Mouse (Mus musculus): ENCODE results near the gene Ube2z. TPM values are rescaled to one million over a fixed set of nuclear protein-coding genes. Genes with fewer than 3 reads are reported as not detected.
A peak's percentile ranks its signal among the peaks of the same experiment; 100 is the strongest.

The Ube2z gene
- polyA plus RNA-seq, 1 experiment from 2014 or later: 33.0 TPM

DNA sequence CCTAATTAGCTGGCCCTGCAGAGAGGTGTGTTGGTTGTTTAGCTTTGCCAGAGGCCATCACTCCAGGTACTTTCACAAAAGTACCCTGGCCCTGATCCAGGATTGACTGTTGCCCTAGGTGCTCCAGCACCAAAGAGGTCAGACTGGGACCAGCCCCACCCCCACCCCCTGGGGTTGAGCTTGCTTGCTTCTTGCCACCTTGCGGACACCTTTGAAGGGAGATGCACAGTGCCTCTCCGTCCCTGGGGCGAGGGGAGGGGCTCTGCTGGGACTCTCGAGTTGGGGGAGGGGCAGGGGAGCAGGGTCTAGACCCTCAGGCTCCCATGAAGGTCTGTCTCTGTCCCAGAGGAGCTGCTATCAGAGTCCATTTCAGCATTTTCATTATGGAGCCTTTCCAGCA is 15.2 kb downstream of the Ube2z start:
- Histone ChIP-seq H3K27me3 (no peaks in the 10 kb centered on the region), H3K36me3 (peaks cover 95% of the 10 kb centered on the region), H3K9me3 (no peaks in the 10 kb centered on the region), H3K27ac (replicated peaks) (no peak overlapping the region), H3K4me2 (no peak overlapping the region), H3K4me1 (replicated peaks) (no peaks in the 10 kb centered on the region), H3K9ac (no peak overlapping the region), H3K4me3 (no peak overlapping the region)
- ATAC-seq (ENCODE audit: low read depth): no peak
- 76% methylated on average over 4 of the region's 4 CpGs for WGBS

DNA sequence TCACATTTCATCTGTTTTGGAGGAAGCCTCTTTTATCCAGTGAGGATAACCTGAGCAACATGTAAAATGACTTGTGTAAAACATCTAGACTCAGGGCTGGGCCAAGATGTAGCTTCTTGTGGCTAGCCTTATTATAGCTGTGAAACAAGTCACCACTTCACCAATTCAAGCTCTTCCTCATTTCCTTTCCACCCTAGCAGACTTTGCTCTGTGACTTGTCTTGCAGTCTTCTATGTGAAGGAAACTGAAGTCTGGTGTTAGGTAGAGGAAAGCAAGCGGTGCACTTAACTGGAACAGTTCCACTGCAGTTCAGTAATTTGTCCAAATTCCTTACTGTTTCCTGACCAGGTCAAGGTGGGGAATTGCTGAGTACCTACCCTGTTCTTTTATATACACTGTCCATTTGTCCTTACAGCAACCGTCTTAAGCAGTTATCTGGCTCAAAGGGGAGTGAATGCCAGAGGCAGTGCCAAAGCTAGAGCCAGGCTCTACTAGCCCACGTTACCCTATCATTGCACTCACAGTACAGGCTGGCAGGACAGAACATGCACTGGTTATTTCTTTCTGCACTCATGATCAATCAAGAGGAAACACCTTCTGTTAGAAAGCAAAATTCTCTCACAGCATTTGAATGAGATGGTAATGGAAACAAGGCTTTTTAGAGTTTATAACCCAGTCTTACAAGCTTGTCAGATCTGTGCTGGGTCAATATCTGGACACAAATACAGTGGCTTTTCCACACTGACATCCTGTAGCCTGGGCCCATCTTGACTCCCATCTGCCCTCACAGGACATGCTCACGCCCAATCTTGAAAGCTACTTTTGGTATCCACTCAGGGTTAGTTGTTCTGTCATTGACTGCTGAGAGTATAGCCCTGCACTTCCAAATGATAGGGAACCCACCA is 17.5 kb downstream of the Ube2z start:
- Histone ChIP-seq H3K9ac (no peak overlapping the region), H3K27ac (replicated peaks) (no peak overlapping the region), H3K9me3 (no peaks in the 10 kb centered on the region), H3K4me2 (no peak overlapping the region), H3K4me1 (replicated peaks) (no peaks in the 10 kb centered on the region), H3K4me3 (no peak overlapping the region), H3K36me3 (peaks cover 94% of the 10 kb centered on the region), H3K27me3 (no peaks in the 10 kb centered on the region)
- 88% methylated on average over 4 of the region's 4 CpGs for WGBS
- no peak for ATAC-seq (ENCODE audit: low read depth)

DNA sequence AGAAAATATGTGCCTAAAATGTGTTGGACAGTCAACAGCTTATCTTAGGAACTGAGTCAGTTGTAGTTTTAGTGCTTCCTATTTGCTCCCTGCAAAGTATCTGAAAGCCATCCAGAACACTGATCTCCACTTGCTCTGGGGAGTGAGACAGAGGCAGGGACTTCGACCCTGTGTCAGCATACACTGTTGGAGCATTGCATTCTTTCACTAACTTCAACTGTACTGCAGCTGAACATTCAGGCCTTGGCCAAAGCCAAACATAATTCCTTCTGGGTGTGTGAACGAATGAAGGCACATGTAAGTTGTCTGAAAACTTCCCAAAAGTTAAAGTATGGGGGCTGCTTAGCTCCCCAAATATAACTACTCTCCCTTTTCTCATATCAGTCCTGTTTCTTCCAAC is 18.4 kb downstream of the Ube2z start:
- Histone ChIP-seq H3K36me3 (peaks cover 94% of the 10 kb centered on the region), H3K4me3 (no peak overlapping the region), H3K27me3 (no peaks in the 10 kb centered on the region), H3K4me1 (replicated peaks) (no peaks in the 10 kb centered on the region), H3K27ac (replicated peaks) (no peak overlapping the region), H3K4me2 (no peak overlapping the region), H3K9me3 (no peaks in the 10 kb centered on the region), H3K9ac (no peak overlapping the region)
- no peak for ATAC-seq (ENCODE audit: low read depth)
- WGBS: 83% methylated on average over 2 of the region's 2 CpGs

DNA sequence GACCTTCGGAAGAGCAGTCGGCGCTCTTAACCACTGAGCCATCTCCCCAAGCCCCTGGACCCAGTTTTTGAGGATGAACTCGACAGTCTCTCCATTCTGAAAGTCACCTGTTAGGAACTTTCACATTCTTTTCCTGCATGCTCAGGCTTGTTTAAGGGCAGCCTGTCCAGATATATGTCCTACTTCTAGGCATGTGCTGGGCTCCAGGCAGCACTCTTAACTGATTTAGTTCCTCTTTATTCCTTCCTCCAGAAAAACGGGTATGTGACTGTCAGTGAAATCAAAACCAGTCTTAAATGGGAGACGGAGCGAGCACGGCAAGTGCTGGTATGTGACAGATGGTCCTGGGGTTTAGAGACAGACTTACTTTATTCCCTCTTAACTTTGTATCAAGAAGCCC is 19.2 kb downstream of the Ube2z start:
- H3K9ac ChIP-seq: no peak overlapping the region
- no peaks in the 10 kb centered on the region for H3K4me1 ChIP-seq (replicated peaks)
- H3K4me2 ChIP-seq: no peak overlapping the region
- H3K9me3 ChIP-seq: no peaks in the 10 kb centered on the region
- no peaks in the 10 kb centered on the region for H3K27me3 ChIP-seq
- H3K36me3 ChIP-seq: peaks cover 93% of the 10 kb centered on the region
- no peak for ATAC-seq (ENCODE audit: low read depth)
- no peak overlapping the region for H3K27ac ChIP-seq (replicated peaks)
- H3K4me3 ChIP-seq: no peak overlapping the region
- 85% methylated on average over 8 of the region's 8 CpGs for WGBS

DNA sequence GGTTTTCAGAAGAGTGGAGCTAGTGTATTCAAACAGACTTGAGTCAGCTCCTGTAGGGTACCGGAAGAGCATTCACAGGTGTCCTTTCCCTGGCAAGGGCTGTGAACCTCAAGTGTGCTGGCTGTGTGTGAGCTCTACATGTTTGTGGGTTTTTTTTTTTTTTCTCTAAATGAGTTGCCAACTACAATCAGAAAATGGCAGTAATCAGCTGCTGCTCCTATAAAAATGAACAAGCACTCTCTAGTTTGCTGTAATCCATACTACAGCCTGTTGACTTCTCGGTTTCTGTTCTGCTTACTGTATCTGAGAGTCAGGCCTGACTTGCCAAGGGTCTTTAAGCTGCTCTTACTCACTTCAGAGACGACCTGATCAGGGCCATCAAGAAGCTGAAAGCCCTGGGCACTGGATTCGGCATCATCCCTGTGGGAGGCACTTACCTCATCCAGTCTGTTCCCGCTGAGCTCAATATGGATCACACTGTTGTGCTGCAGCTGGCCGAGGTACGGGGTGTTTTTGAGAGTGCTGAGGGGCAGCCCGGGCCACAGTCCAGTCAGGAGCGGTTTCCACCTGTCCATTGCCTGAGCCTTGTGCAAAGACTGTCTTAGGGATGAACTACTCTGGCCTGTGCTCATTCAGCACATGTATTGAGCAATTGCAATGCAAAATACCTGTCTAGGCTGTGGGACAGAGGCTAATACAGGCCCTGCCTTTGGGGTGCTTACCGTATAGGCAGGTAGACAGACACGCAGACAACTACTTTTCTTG is 20.2 kb downstream of the Ube2z start:
- ATAC-seq (ENCODE audit: low read depth): no peak
- no peaks in the 10 kb centered on the region for H3K27me3 ChIP-seq
- no peaks in the 10 kb centered on the region for H3K4me1 ChIP-seq (replicated peaks)
- H3K4me2 ChIP-seq: no peak overlapping the region
- H3K9ac ChIP-seq: no peak overlapping the region
- peaks cover 89% of the 10 kb centered on the region for H3K36me3 ChIP-seq
- 88% methylated on average over 11 of the region's 11 CpGs for WGBS
- H3K4me3 ChIP-seq: no peak overlapping the region
- no peaks in the 10 kb centered on the region for H3K9me3 ChIP-seq
- H3K27ac ChIP-seq (replicated peaks): no peak overlapping the region

DNA sequence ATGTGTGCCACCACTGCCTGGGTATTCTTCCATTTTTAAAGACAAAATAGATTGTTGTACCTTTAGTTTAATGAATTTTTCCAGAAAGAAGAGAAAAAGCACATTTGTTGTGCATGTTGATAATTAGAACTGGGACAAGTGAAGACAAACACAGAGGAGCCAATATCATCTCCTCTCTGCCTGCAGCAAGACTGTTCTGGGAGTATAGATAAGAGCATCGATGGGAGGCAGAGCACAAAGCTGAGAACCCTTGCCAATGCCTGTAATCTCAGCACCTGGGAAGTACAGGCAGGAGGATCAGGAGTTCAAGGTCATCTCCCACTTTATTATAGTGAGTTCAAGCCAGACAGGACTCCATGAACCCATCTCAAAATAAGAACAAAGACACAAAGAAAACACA is 26.6 kb downstream of the Ube2z start:
- WGBS: 93% methylated on average over 1 of the region's 1 CpGs
- Histone ChIP-seq H3K9ac (no peak overlapping the region), H3K36me3 (peaks cover 54% of the 10 kb centered on the region), H3K9me3 (no peaks in the 10 kb centered on the region), H3K4me3 (no peak overlapping the region), H3K4me2 (no peak overlapping the region), H3K4me1 (replicated peaks) (peaks cover 24% of the 10 kb centered on the region), H3K27ac (replicated peaks) (no peak overlapping the region), H3K27me3 (no peaks in the 10 kb centered on the region)
- no peak for ATAC-seq (ENCODE audit: low read depth)

DNA sequence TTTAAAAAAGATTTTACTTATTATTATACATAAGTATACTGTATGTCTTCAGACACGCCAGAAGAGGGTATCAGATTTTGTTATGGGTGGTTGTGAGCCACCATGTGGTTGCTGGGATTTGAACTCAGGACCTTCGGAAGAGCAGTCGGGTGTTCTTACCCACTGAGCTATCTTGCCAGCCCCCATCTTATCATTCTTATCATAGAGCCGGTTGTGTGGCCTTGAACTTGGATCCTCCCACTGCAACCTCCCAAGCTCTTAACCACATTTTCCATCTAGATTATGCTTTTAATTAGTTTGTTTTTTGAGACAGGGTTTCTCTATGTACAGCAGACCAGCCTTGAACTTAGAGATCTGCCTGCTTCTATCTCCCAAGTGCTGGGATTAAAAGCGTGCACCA is 27.7 kb downstream of the Ube2z start:
- ATAC-seq (ENCODE audit: low read depth): no peak
- peaks cover 24% of the 10 kb centered on the region for H3K4me1 ChIP-seq (replicated peaks)
- no peak overlapping the region for H3K4me3 ChIP-seq
- no peaks in the 10 kb centered on the region for H3K9me3 ChIP-seq
- H3K27ac ChIP-seq (replicated peaks): no peak overlapping the region
- peaks cover 44% of the 10 kb centered on the region for H3K36me3 ChIP-seq
- no peak overlapping the region for H3K4me2 ChIP-seq
- 96% methylated on average over 5 of the region's 5 CpGs for WGBS
- no peak overlapping the region for H3K9ac ChIP-seq
- no peaks in the 10 kb centered on the region for H3K27me3 ChIP-seq

DNA sequence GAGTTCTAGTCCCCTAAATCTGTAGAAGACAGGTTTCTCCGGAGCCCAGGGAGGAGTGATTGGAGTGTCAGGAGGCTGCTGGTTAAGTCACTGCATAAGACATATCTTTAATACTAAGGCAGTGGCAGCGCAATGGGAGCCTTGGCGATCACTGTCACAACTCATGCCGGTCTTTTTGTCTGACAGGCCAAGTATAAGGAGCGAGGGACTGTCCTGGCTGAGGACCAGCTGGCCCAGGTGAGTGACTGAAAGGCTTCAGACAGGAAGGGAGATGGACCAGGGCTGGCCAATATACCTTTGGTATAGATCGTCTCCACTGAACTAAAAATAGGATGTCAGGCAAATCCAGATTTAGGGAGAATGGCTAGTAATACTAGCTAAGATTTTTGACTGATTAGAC is 30.1 kb downstream of the Ube2z start:
- Histone ChIP-seq H3K9ac (peak overlapping the region; percentile 88), H3K4me3 (peak overlapping the region; percentile 81), H3K4me2 (peak overlapping the region; percentile 97), H3K27me3 (peaks cover 3% of the 10 kb centered on the region; the same call in 1 of the 2 replicates), H3K9me3 (no peaks in the 10 kb centered on the region), H3K27ac (replicated peaks) (peak overlapping the region; percentile 69; the same call in 1 of the 2 replicates), H3K4me1 (replicated peaks) (peaks cover 24% of the 10 kb centered on the region), H3K36me3 (peaks cover 25% of the 10 kb centered on the region)
- peak; percentile 62; the same call in 1 of the 2 replicates for ATAC-seq (ENCODE audit: low read depth)
- 12% methylated on average over 6 of the region's 6 CpGs for WGBS

DNA sequence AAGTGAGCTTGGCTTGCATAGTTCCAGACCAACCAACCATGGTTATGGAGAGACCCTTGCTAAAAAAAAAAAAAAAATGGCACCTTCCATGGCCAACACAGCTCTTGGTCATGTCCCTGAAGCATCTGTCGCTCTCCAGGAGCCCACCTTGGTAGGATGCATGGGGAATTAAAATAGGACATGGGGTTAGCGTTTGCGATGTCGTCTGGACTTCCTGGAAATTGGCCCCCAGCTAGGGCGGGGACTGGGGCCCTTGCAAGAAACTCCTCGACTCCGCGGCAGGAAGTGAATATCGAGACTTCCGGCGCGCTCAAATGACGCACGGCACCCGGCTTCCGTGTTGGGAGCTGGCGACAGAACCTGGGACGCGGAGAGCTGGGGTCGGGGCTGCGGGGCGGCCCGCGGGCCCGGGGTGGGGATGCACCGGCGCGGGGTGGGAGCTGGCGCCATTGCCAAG is 30.6 kb downstream of the Ube2z start, which contains the start of gene Snf8:
Snf8 (plus strand) TSS at position 290 of the 457 bp plus-strand sequence.
- ATAC-seq (ENCODE audit: low read depth): peak; percentile 76
- peaks cover 24% of the 10 kb centered on the region for H3K4me1 ChIP-seq (replicated peaks)
- H3K9ac ChIP-seq: peak within 1 kb of the TSS; percentile 88
- peaks cover 7% of the 10 kb centered on the region for H3K27me3 ChIP-seq
- H3K4me3 ChIP-seq: peak within 1 kb of the TSS; percentile 81
- no peaks in the 10 kb centered on the region for H3K9me3 ChIP-seq
- H3K36me3 ChIP-seq: peaks cover 22% of the 10 kb centered on the region
- peak within 1 kb of the TSS; percentile 69 for H3K27ac ChIP-seq (replicated peaks)
- H3K4me2 ChIP-seq: peak within 1 kb of the TSS; percentile 97
- under 1% methylated on average over 29 of the region's 29 CpGs for WGBS

DNA sequence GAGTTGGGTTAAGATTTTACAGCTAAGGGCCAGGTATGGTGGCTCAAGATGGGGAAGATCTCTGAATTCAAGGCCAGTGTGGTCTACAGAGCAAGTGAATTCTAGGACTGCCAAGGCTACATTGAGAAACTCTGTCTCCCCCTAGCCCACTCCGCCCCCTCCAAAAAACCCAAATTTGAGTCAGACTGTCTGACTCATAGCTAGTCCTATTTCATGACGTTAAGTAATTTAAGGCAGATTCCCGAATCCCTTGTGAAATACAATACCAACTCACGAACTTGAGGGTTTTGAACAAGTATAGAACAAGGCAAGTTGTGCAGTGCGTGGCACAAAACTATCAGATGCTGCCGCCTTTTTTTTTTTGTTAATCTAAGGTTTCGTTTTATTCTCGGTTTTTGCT is 31.1 kb downstream of the Ube2z start:
- Histone ChIP-seq H3K36me3 (peaks cover 18% of the 10 kb centered on the region), H3K27me3 (peaks cover 12% of the 10 kb centered on the region), H3K9me3 (no peaks in the 10 kb centered on the region), H3K27ac (replicated peaks) (no peak overlapping the region), H3K9ac (peak overlapping the region; percentile 88), H3K4me1 (replicated peaks) (peaks cover 24% of the 10 kb centered on the region), H3K4me2 (peak overlapping the region; percentile 97), H3K4me3 (peak overlapping the region; percentile 81)
- no peak for ATAC-seq (ENCODE audit: low read depth)
- 51% methylated on average over 8 of the region's 8 CpGs for WGBS

DNA sequence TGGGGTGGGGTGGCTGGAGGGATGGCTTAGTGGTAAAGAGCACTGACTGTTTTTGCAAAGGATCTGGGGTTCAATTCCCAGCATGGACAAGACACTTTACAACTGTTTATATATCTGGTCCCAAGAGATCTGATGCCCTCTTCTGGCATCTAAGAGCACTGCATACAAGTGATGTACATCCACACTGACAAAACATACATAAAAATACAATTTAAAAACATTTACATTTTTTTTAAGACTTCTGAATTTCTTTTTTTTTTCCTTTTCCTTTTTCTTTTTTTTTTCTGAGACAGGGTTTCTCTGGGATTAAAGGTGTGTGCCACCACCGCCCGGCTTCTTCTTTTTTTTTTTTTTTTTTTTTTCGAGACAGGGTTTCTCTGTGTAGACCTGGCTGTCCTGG is 31.9 kb downstream of the Ube2z start:
- Histone ChIP-seq H3K9me3 (no peaks in the 10 kb centered on the region), H3K4me1 (replicated peaks) (peaks cover 24% of the 10 kb centered on the region), H3K27ac (replicated peaks) (no peak overlapping the region), H3K36me3 (peaks cover 10% of the 10 kb centered on the region), H3K4me3 (no peak overlapping the region), H3K27me3 (peaks cover 18% of the 10 kb centered on the region), H3K4me2 (no peak overlapping the region), H3K9ac (no peak overlapping the region)
- no peak for ATAC-seq (ENCODE audit: low read depth)
- WGBS: 94% methylated on average over 2 of the region's 3 CpGs

DNA sequence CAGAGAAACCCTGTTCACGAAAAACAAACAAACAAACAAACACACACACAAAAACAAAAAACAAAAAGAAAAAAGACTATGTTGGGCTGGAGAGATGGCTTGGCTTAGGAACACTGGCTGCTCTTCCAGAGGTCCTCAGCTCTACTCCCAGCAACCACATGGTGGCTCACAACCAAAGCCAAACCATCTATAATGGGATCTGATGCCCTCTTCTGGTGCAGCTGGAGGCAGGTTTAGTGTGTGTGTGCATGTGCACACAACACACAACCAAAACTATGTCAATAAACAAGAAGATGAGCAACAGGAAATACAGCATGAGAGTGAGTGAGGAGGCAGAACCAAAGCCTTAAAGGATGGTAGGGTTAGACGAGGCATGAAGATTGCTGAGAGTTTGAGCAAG is 33.5 kb downstream of the Ube2z start:
- H3K4me3 ChIP-seq: no peak overlapping the region
- no peaks in the 10 kb centered on the region for H3K9me3 ChIP-seq
- ATAC-seq (ENCODE audit: low read depth): no peak
- WGBS: 81% methylated on average over 2 of the region's 2 CpGs
- H3K9ac ChIP-seq: no peak overlapping the region
- peaks cover 22% of the 10 kb centered on the region for H3K4me1 ChIP-seq (replicated peaks)
- peaks cover 18% of the 10 kb centered on the region for H3K27me3 ChIP-seq
- H3K27ac ChIP-seq (replicated peaks): no peak overlapping the region
- H3K36me3 ChIP-seq: 0 out of 2 replicates have a peak, but pooled peaks cover 3% of the 10 kb centered on the region
- H3K4me2 ChIP-seq: no peak overlapping the region
